In the genomic region with DNA sequence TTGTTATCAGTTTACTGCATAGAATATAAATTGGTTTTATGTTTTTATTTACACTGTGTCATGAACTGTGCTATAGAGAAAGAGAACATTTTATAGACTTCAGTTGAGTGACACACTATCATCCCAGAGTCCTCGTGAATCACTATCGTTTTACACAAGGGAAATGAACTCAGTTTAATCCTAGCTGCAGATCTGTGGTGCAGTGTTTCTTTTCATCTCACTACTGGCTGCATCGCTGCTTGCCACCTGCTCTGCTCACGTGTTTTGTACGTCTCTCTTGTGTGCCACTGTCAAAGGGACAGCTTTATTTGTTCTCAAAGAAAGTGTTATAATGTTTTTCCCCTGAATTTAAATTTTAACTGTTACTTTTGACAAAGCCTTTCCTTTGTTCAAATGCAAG, we compare ENCODE assay signal across 21 mouse cellular contexts.
DNase-seq lines count a peak whose midpoint lies in the region; ATAC-seq and TF ChIP-seq lines count a peak whose summit lies in the region.
"Had no signal": no experiment of that assay in that cellular context is flagged by ENCODE, and none has a peak within 500 bp of the region (broad histone marks: within the 10 kb centered on the region; RNA-seq: fewer than 3 reads in every experiment).

No protein-coding gene starts in this region.

- WGBS in forebrain, embryonic 12.5 days: 33% methylated on average over 5 of the region's 5 CpGs
- WGBS in forebrain, embryonic 11.5 days: 61% methylated on average over 5 of the region's 5 CpGs
- WGBS in midbrain, embryonic 11.5 days: 42% methylated on average over 5 of the region's 5 CpGs
- WGBS in midbrain, embryonic 10.5 days: 69% methylated on average over 5 of the region's 5 CpGs
- 32% methylated on average over 5 of the region's 5 CpGs for WGBS in hindbrain, embryonic 15.5 days
- WGBS in midbrain, postnatal 0 days: 23% methylated on average over 5 of the region's 5 CpGs

- no peak for TF ChIP-seq CTCF in midbrain, postnatal 0 days (IDR thresholded peaks at IDR 0.05)

- H3K4me1 ChIP-seq in forebrain, embryonic 12.5 days: peaks cover 4% of the 10 kb centered on the region; the same call in 1 of the 2 replicates
- H3K4me1 ChIP-seq in forebrain, embryonic 11.5 days (replicated peaks; ENCODE audit: control insufficient read depth, insufficient read depth, low read length): no peaks in the 10 kb centered on the region
- no peaks in the 10 kb centered on the region for H3K4me1 ChIP-seq in midbrain, embryonic 11.5 days (ENCODE audit: control insufficient read depth, insufficient read depth, low read length)
- peaks cover 7% of the 10 kb centered on the region; the same call in 1 of the 2 replicates for H3K4me1 ChIP-seq in midbrain, embryonic 10.5 days
- peaks cover 6% of the 10 kb centered on the region; the same call in 1 of the 2 replicates for H3K4me1 ChIP-seq in hindbrain, embryonic 15.5 days (replicated peaks)
- no peaks in the 10 kb centered on the region for H3K4me1 ChIP-seq in midbrain, postnatal 0 days (ENCODE audit: insufficient read depth, low read length)
- H3K4me1 ChIP-seq: heart, embryonic 12.5 days had no signal

- H3K27ac ChIP-seq in forebrain, embryonic 12.5 days: no peak overlapping the region
- H3K27ac ChIP-seq in forebrain, embryonic 11.5 days (ENCODE audit: low read depth, low read length): no peak overlapping the region
- H3K27ac ChIP-seq in midbrain, embryonic 11.5 days (ENCODE audit: low read depth, low read length): no peak overlapping the region
- H3K27ac ChIP-seq in midbrain, embryonic 10.5 days (replicated peaks): no peak overlapping the region
- H3K27ac ChIP-seq in hindbrain, embryonic 15.5 days (replicated peaks): 0 out of 2 replicates have a peak overlapping the region, but pooled peaks have one; percentile 11
- no peak overlapping the region for H3K27ac ChIP-seq in midbrain, postnatal 0 days (ENCODE audit: low read depth, low read length)
- H3K27ac ChIP-seq: kidney, postnatal 0 days had no signal

- no peaks in the 10 kb centered on the region for H3K27me3 ChIP-seq in forebrain, embryonic 12.5 days
- no peaks in the 10 kb centered on the region for H3K27me3 ChIP-seq in forebrain, embryonic 11.5 days (ENCODE audit: control insufficient read depth, insufficient read depth, low read length)
- no peaks in the 10 kb centered on the region for H3K27me3 ChIP-seq in midbrain, embryonic 11.5 days (ENCODE audit: control insufficient read depth, insufficient read depth, low read length)
- H3K27me3 ChIP-seq in midbrain, embryonic 10.5 days (ENCODE audit: low read depth, poor library complexity, severe bottlenecking): no peaks in the 10 kb centered on the region
- H3K27me3 ChIP-seq in hindbrain, embryonic 15.5 days: no peaks in the 10 kb centered on the region
- H3K27me3 ChIP-seq in midbrain, postnatal 0 days (ENCODE audit: insufficient read depth, low read length): no peaks in the 10 kb centered on the region
- H3K27me3 ChIP-seq: heart, embryonic 12.5 days had no signal

- H3K4me3 ChIP-seq in forebrain, embryonic 12.5 days (replicated peaks): no peak overlapping the region
- H3K4me3 ChIP-seq in forebrain, embryonic 11.5 days (ENCODE audit: low read depth, low read length): no peak overlapping the region
- H3K4me3 ChIP-seq in midbrain, embryonic 11.5 days (ENCODE audit: low read depth, low read length): no peak overlapping the region
- no peak overlapping the region for H3K4me3 ChIP-seq in midbrain, embryonic 10.5 days
- no peak overlapping the region for H3K4me3 ChIP-seq in hindbrain, embryonic 15.5 days
- no peak overlapping the region for H3K4me3 ChIP-seq in midbrain, postnatal 0 days (ENCODE audit: low read depth, low read length)
- H3K4me3 ChIP-seq: heart, embryonic 12.5 days; myocyte had no signal

- no peak overlapping the region for H3K4me2 ChIP-seq in forebrain, embryonic 12.5 days
- H3K4me2 ChIP-seq in forebrain, embryonic 11.5 days (ENCODE audit: low read depth, low read length, severe bottlenecking): no peak overlapping the region
- no peak overlapping the region for H3K4me2 ChIP-seq in midbrain, embryonic 11.5 days
- no peak overlapping the region for H3K4me2 ChIP-seq in hindbrain, embryonic 15.5 days
- H3K4me2 ChIP-seq in midbrain, postnatal 0 days (ENCODE audit: low read depth, low read length, poor library complexity, severe bottlenecking): no peak overlapping the region
- H3K4me2 ChIP-seq: heart, embryonic 12.5 days had no signal

- H3K9ac ChIP-seq in forebrain, embryonic 12.5 days: no peak overlapping the region
- no peak overlapping the region for H3K9ac ChIP-seq in forebrain, embryonic 11.5 days (ENCODE audit: low read length)
- H3K9ac ChIP-seq in midbrain, embryonic 11.5 days (ENCODE audit: low read length): no peak overlapping the region
- H3K9ac ChIP-seq in hindbrain, embryonic 15.5 days: no peak overlapping the region
- no peak overlapping the region for H3K9ac ChIP-seq in midbrain, postnatal 0 days (replicated peaks; ENCODE audit: low read length, poor library complexity, severe bottlenecking)
- H3K9ac ChIP-seq: heart, embryonic 12.5 days had no signal

- DNase-seq in forebrain, embryonic 11.5 days (ENCODE audit: low spot score): no peak
- no peak for DNase-seq in midbrain, embryonic 11.5 days (ENCODE audit: low spot score, missing footprints)
- DNase-seq in midbrain, embryonic 10.5 days (ENCODE audit: low spot score): no peak
- DNase-seq in midbrain, postnatal 0 days (ENCODE audit: low spot score): peak; percentile 11
- DNase-seq in thymus, postnatal 0 days (ENCODE audit: low spot score): no peak
- DNase-seq in natural killer cell, adult 2 months (ENCODE audit: low spot score in 2 of 2): no peak
- DNase-seq: adrenal gland, postnatal 10 days; cerebellum, adult 9-10 months; gastrocnemius, postnatal 14 days; heart, adult 11 months; heart, postnatal 10 days; lung, postnatal 4 days; right cerebral cortex, postnatal 25 days; spleen, adult 18-20 months; thymus, postnatal 25 days had no signal

- peak; percentile 55; the same call in 1 of the 2 replicates for ATAC-seq in forebrain, embryonic 12.5 days (ENCODE audit: low FRiP score)
- no peak for ATAC-seq in forebrain, embryonic 11.5 days (replicated peaks; ENCODE audit: low FRiP score)
- ATAC-seq in midbrain, embryonic 11.5 days (ENCODE audit: low FRiP score): peak; percentile 65
- ATAC-seq in hindbrain, embryonic 15.5 days (ENCODE audit: low FRiP score, low read depth): peak; percentile 39; the same call in 1 of the 2 replicates
- ATAC-seq in midbrain, postnatal 0 days (ENCODE audit: low FRiP score): no peak
- ATAC-seq: intestine, postnatal 0 days had no signal

- H3K36me3 ChIP-seq in forebrain, embryonic 12.5 days (replicated peaks): no peaks in the 10 kb centered on the region
- no peaks in the 10 kb centered on the region for H3K36me3 ChIP-seq in forebrain, embryonic 11.5 days (ENCODE audit: control insufficient read depth, insufficient read depth, low read length)
- H3K36me3 ChIP-seq in midbrain, embryonic 11.5 days (ENCODE audit: control insufficient read depth, insufficient read depth, low read length): no peaks in the 10 kb centered on the region
- no peaks in the 10 kb centered on the region for H3K36me3 ChIP-seq in midbrain, embryonic 10.5 days
- H3K36me3 ChIP-seq in hindbrain, embryonic 15.5 days: no peaks in the 10 kb centered on the region
- H3K36me3 ChIP-seq in midbrain, postnatal 0 days (ENCODE audit: insufficient read depth, low read length): no peaks in the 10 kb centered on the region
- H3K36me3 ChIP-seq: heart, embryonic 12.5 days had no signal

- no peaks in the 10 kb centered on the region for H3K9me3 ChIP-seq in forebrain, embryonic 12.5 days
- H3K9me3 ChIP-seq in forebrain, embryonic 11.5 days (ENCODE audit: control insufficient read depth, low read length): no peaks in the 10 kb centered on the region
- no peaks in the 10 kb centered on the region for H3K9me3 ChIP-seq in midbrain, embryonic 11.5 days (ENCODE audit: control insufficient read depth, low read length)
- H3K9me3 ChIP-seq in midbrain, embryonic 10.5 days (replicated peaks): no peaks in the 10 kb centered on the region
- no peaks in the 10 kb centered on the region for H3K9me3 ChIP-seq in hindbrain, embryonic 15.5 days
- H3K9me3 ChIP-seq in midbrain, postnatal 0 days (ENCODE audit: low read length): no peaks in the 10 kb centered on the region
- H3K9me3 ChIP-seq: heart, embryonic 12.5 days had no signal

Comparison
In these comparisons a context has a peak if more than half of its experiments do, and no peak if none do; other contexts are left out.
1. ATAC-seq: peak in forebrain, embryonic 12.5 days (single experiment), midbrain, embryonic 11.5 days (single experiment) and hindbrain, embryonic 15.5 days (single experiment); none in forebrain, embryonic 11.5 days (single experiment) and midbrain, postnatal 0 days (single experiment).